Mouse (Mus musculus): ENCODE measurements around the gene Polr3c. TPM values are rescaled to one million over a fixed set of nuclear protein-coding genes. Genes with fewer than 3 reads are reported as not detected.
"Not testable (repeated sequence)": the region's sequence is repeated elsewhere in the genome, so short reads cannot be mapped to it uniquely, and the experiment has no call there.

Gene Polr3c
- polyA plus RNA-seq, 1 experiment: 41.6 TPM

DNA sequence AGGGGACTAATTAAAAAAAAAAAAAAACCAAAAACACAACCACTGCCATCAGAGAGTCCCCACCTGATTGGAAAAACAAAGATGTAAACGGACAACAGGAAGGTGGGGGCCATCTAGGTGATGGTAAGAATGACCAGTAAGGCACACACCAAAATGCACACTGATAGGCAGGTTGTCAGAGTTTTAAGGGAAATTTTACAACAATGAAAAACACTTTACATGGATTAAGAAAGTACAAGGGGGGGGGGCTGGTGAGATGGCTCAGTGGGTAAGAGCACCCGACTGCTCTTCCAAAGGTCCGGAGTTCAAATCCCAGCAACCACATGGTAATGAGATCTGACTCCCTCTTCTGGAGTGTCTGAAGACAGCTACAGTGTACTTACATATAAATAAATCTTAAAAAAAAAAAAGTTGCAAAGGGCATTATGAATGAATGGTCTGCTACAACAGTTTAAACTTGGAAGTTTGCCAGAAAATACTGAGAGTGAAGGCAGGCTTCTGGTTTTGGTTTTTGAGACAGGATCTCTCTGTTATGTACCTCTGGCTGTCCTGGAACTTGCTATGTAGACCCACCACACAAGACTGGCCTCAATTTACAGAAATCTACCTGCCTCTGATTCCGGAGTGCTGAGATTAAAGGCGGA, 58.9 kb downstream of the Polr3c start:
- H3K4me1 ChIP-seq (ENCODE audit: control insufficient read depth, insufficient read depth, low read length): peaks cover 10% of the 10 kb centered on the region
- no peak for TF ChIP-seq CTCF (IDR thresholded peaks at IDR 0.05; ENCODE audit: low read depth, low read length)
- TF ChIP-seq POLR2A (IDR thresholded peaks at IDR 0.05; ENCODE audit: borderline replicate concordance, low read depth, low read length): no peak

DNA sequence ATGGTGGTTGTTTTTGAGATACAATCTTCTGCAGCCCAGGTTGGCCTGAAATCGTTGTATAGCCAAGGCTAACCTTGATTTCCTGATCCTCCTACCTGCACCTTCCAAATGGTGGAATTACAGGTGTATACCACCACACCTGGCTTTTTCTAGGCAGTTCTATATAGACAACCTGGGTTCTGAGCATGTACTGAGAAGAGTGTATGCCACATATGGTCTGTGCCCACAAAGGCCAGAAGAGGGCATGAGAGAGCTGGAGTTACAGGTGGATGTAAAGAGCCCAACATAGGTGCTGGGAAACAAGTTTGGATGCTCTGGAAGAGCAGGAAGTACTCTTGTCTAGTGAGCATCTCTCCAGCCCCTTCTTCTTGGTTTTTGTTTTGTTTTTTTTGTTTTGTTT, 60.1 kb downstream of the Polr3c start:
- Histone ChIP-seq H3K4me3 (ENCODE audit: insufficient read depth, low read length) (no peak overlapping the region), H3K4me1 (ENCODE audit: control insufficient read depth, insufficient read depth, low read length) (peaks cover 10% of the 10 kb centered on the region), H3K27ac (ENCODE audit: insufficient read depth, low read depth, low read length) (no peak overlapping the region)
- no peak for TF ChIP-seq CTCF (IDR thresholded peaks at IDR 0.05; ENCODE audit: low read depth, low read length)
- TF ChIP-seq POLR2A (IDR thresholded peaks at IDR 0.05; ENCODE audit: borderline replicate concordance, low read depth, low read length): no peak

More for the DNA sequence above, 58.9 kb downstream of the Polr3c start:
- Histone ChIP-seq H3K4me3 (ENCODE audit: insufficient read depth, low read length) (no peak overlapping the region), H3K27ac (ENCODE audit: insufficient read depth, low read depth, low read length) (no peak overlapping the region)

DNA sequence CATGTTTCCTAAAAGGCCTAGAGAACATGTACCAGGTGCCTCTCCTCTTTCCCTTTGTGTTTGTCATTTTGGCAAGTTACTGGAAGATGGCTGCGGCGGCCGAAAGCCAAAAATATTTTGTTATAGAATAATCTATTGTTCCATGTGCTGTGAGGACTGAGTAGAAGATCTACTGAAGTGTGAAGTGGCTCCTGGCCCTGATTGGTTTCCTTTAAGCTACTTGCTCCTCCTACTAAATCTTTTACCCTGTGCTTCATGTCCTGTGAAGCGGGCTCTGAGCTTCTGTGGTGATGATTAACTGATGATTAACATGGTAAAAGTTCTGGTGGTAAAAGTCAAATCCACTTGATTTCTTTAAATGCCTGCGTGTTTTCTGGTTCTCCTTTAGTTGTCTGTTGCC, 60.5 kb downstream of the Polr3c start:
- H3K4me3 ChIP-seq (ENCODE audit: insufficient read depth, low read length): no peak overlapping the region
- TF ChIP-seq POLR2A (IDR thresholded peaks at IDR 0.05; ENCODE audit: borderline replicate concordance, low read depth, low read length) (no peak), CTCF (IDR thresholded peaks at IDR 0.05; ENCODE audit: low read depth, low read length) (no peak)
- no peak overlapping the region for H3K27ac ChIP-seq (ENCODE audit: insufficient read depth, low read depth, low read length)
- peaks cover 11% of the 10 kb centered on the region for H3K4me1 ChIP-seq (ENCODE audit: control insufficient read depth, insufficient read depth, low read length)

DNA sequence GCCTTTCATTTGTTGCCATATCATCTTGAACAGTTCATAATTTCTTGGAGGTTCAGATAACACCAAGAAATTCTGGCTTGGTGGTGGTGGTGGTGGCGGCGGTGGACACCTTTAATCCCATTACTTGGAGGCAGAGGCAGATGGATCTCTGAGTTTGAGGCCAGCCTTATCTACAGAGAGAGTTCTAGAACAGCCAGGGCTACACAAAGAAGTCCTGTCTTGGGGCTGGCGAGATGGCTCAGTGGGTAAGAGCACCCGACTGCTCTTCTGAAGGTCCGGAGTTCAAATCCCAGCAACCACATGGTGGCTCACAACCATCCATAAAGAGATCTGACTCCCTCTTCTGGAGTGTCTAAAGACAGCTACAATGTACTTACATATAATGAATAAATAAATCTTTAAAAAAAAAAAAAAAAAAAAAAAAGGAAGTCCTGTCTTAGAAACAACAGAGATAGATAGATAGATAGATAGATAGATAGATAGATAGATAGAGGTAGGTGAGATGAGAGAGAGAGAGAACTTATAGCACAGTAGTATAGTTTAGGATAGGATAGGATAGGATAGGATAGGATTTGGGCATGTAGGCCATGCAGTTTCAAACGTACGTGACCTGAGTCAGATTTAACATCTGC, 61.6 kb downstream of the Polr3c start:
- peaks cover 17% of the 10 kb centered on the region for H3K4me1 ChIP-seq (ENCODE audit: control insufficient read depth, insufficient read depth, low read length)
- H3K4me3 ChIP-seq (ENCODE audit: insufficient read depth, low read length); H3K27ac ChIP-seq (ENCODE audit: insufficient read depth, low read depth, low read length): not testable (repeated sequence)

DNA sequence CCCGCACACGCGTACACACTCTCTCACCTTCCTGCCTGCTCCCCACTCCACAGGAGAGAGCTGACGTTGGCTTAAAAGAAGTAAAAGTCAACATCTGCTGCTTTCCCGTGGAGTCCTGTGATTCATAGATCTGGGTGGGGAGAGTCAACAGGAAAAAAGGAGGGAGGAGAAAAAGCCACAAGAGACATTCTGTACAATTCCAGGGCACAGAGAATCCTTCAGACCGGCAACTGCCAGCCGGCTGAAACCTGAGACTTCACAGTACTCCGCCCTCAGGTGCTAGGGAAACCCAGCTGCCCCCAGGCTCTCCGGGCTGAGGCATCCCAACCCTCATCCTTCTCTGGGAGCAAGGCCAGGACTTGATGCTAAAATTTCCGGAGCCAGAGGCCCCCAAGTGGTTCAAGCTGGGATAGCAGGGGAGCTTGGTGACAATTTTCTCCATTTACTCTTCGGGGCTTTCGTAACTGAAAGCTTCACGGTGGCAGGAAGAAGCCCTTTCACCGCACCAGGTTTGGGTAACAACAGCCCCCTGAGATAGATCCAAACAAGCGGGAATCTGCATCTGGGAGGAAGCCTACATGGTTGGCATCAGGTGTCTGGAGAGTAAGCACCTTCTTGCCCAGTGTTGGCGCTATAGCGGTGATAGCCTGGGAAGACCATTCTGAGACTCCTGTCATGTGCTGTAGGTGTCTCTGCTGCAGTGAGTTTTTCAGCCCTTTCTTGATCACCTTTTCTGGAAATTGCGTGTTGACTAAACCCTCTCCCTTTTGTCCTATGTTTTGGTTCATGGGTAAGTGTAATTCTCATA, 63.8 kb downstream of the Polr3c start:
- TF ChIP-seq POLR2A (IDR thresholded peaks at IDR 0.05; ENCODE audit: borderline replicate concordance, low read depth, low read length): no peak
- peak; percentile 66 for TF ChIP-seq CTCF (IDR thresholded peaks at IDR 0.05; ENCODE audit: low read depth, low read length)
- no peak overlapping the region for H3K27ac ChIP-seq (ENCODE audit: insufficient read depth, low read depth, low read length)
- peaks cover 17% of the 10 kb centered on the region for H3K4me1 ChIP-seq (ENCODE audit: control insufficient read depth, insufficient read depth, low read length)
- no peak overlapping the region for H3K4me3 ChIP-seq (ENCODE audit: insufficient read depth, low read length)

DNA sequence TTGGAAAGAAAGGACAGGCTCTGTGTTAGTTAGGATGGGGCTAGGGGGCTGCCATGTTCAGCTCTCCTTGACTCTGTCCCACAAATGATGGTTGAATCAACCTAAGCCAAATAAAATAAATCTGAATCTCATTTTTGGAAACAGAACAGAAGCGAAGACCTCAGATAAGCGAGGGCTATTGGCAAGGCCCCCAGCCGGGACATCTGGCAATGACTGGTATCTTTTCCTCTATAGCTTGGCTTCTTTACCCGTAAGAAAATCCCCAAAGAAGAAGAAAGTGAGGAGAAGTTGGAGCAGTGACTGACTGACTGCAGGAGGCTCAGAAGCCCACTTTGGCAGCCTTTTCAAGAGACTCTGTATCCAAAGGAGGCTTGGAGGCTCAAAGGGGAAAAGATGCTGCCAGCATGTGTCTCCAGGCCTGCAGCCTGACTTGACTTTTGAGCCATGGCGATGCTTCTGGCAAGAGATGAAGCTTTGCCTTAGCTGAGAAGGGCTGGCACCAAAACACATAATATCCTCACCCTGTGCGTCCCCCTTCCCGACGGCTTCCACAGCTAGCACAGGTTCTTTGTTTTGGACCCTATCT, 64.6 kb downstream of the Polr3c start:
- Histone ChIP-seq H3K27ac (ENCODE audit: insufficient read depth, low read depth, low read length) (no peak overlapping the region), H3K4me1 (ENCODE audit: control insufficient read depth, insufficient read depth, low read length) (peaks cover 17% of the 10 kb centered on the region), H3K4me3 (ENCODE audit: insufficient read depth, low read length) (no peak overlapping the region)
- TF ChIP-seq POLR2A (IDR thresholded peaks at IDR 0.05; ENCODE audit: borderline replicate concordance, low read depth, low read length) (no peak), CTCF (IDR thresholded peaks at IDR 0.05; ENCODE audit: low read depth, low read length) (no peak)

Other genes with a start within 250 kb of the Polr3c start
- gene Hfe2, start 202.5 kb downstream of the Polr3c start, polyA plus RNA-seq (2012; ENCODE audit: insufficient read depth, insufficient read length, missing spikeins): not detected in 2 replicates
- 868 and 944 TPM in 2 replicates for gene Txnip, start 169.7 kb downstream of the Polr3c start, polyA plus RNA-seq (2012; ENCODE audit: insufficient read depth, insufficient read length, missing spikeins)
- not detected in 2 replicates for gene Gm16253, start 150.6 kb downstream of the Polr3c start, polyA plus RNA-seq (2012; ENCODE audit: insufficient read depth, insufficient read length, missing spikeins)
- gene Polr3gl, start 133.4 kb downstream of the Polr3c start, polyA plus RNA-seq (2012; ENCODE audit: insufficient read depth, insufficient read length, missing spikeins): 111 and 129 TPM in 2 replicates
- gene Ankrd34a, start 131.0 kb downstream of the Polr3c start, polyA plus RNA-seq (2012; ENCODE audit: insufficient read depth, insufficient read length, missing spikeins): 0.28 TPM in 1 of 2 replicates, not detected in the other
- 21.8 and 23.4 TPM in 2 replicates for gene Lix1l, start 126.5 kb downstream of the Polr3c start, polyA plus RNA-seq (2012; ENCODE audit: insufficient read depth, insufficient read length, missing spikeins)
- 109 and 163 TPM in 2 replicates for gene Rbm8a, start 97.7 kb downstream of the Polr3c start, polyA plus RNA-seq (2012; ENCODE audit: insufficient read depth, insufficient read length, missing spikeins)
- gene Pex11b, start 92.3 kb downstream of the Polr3c start, polyA plus RNA-seq (2012; ENCODE audit: insufficient read depth, insufficient read length, missing spikeins): 25.7 and 32.6 TPM in 2 replicates
- not detected in 2 replicates for gene Gm42957, start 92.2 kb downstream of the Polr3c start, polyA plus RNA-seq (2012; ENCODE audit: insufficient read depth, insufficient read length, missing spikeins)
- gene Itga10, start 82.0 kb downstream of the Polr3c start, polyA plus RNA-seq (2012; ENCODE audit: insufficient read depth, insufficient read length, missing spikeins): 0.28 and 0.44 TPM in 2 replicates
- gene Ankrd35, start 57.5 kb downstream of the Polr3c start, polyA plus RNA-seq (2012; ENCODE audit: insufficient read depth, insufficient read length, missing spikeins): not detected in 2 replicates
- 43.5 and 44.0 TPM in 2 replicates for gene Pias3, start 31.2 kb downstream of the Polr3c start, polyA plus RNA-seq (2012; ENCODE audit: insufficient read depth, insufficient read length, missing spikeins)
- not detected in 2 replicates for gene Nudt17, start 19.1 kb downstream of the Polr3c start, polyA plus RNA-seq (2012; ENCODE audit: insufficient read depth, insufficient read length, missing spikeins)
- gene Rnf115, start within 50 bp of the Polr3c start, polyA plus RNA-seq (2012; ENCODE audit: insufficient read depth, insufficient read length, missing spikeins): 69.5 and 74.8 TPM in 2 replicates
- not detected in 2 replicates for gene Pdzk1, start 101.7 kb upstream of the Polr3c start, polyA plus RNA-seq (2012; ENCODE audit: insufficient read depth, insufficient read length, missing spikeins)
- gene Cd160, start 101.7 kb upstream of the Polr3c start, polyA plus RNA-seq (2012; ENCODE audit: insufficient read depth, insufficient read length, missing spikeins): not detected in 2 replicates
- gene Gja5, start 177.1 kb upstream of the Polr3c start, polyA plus RNA-seq (2012; ENCODE audit: insufficient read depth, insufficient read length, missing spikeins): 0.31 TPM in 1 of 2 replicates, not detected in the other
- 21.4 and 22.8 TPM in 2 replicates for gene Gpr89, start 177.7 kb upstream of the Polr3c start, polyA plus RNA-seq (2012; ENCODE audit: insufficient read depth, insufficient read length, missing spikeins)
- not detected in 2 replicates for gene Gja8, start 198.4 kb upstream of the Polr3c start, polyA plus RNA-seq (2012; ENCODE audit: insufficient read depth, insufficient read length, missing spikeins)